Mouse (Mus musculus) retina, adult 2 months (tissue): ENCODE results near the gene Donson.

Experiments used
- DNase-seq: peaks from one replicate; pipeline ENCODE4 v3.0.0-alpha.2; 2012; ENCODE audit warnings: low read depth, low spot score

The Donson gene

GRCm38 (mm10) chr16:91688619-91689334 lies at the start of gene Donson:
Donson (minus strand) TSS chr16:91688770.
- peak; percentile 85 for DNase-seq

GRCm38 (mm10) chr16:91736046-91736816 lies 47.7 kb upstream of the Donson start:
- DNase-seq, result no peak

GRCm38 (mm10) chr16:91734771-91735170 lies 46.2 kb upstream of the Donson start:
- DNase-seq, result no peak

GRCm38 (mm10) chr16:91732816-91733215 lies 44.2 kb upstream of the Donson start:
- DNase-seq, result no peak

- DNase-seq, result no peak
Measured at GRCm38 (mm10) chr16:91730446-91730845, 41.9 kb upstream of the Donson start.

GRCm38 (mm10) chr16:91729821-91730441 lies 41.4 kb upstream of the Donson start:
- DNase-seq, result no peak

- DNase-seq, result peak; percentile 98
Measured at GRCm38 (mm10) chr16:91729066-91729482, 40.5 kb upstream of the Donson start, which contains the start of gene Itsn1. Itsn1 (plus strand) TSS chr16:91729281.

GRCm38 (mm10) chr16:91728123-91729065 lies 39.8 kb upstream of the Donson start, which contains the start of gene Cryzl1:
Cryzl1 (minus strand) TSS chr16:91728975.
- DNase-seq, result peak; percentile 97

- DNase-seq, result no peak
Measured at GRCm38 (mm10) chr16:91727433-91727832, 38.9 kb upstream of the Donson start.

GRCm38 (mm10) chr16:91724247-91724646 lies 35.7 kb upstream of the Donson start:
- no peak for DNase-seq

GRCm38 (mm10) chr16:91717399-91717798 lies 28.8 kb upstream of the Donson start:
- DNase-seq, result no peak

- DNase-seq, result no peak
Measured at GRCm38 (mm10) chr16:91716927-91717349, 28.4 kb upstream of the Donson start.

GRCm38 (mm10) chr16:91710241-91710640 lies 21.7 kb upstream of the Donson start:
- DNase-seq, result no peak

- DNase-seq, result no peak
Measured at GRCm38 (mm10) chr16:91704603-91705340, 16.2 kb upstream of the Donson start.

GRCm38 (mm10) chr16:91702771-91703188 lies 14.2 kb upstream of the Donson start:
- DNase-seq, result no peak

GRCm38 (mm10) chr16:91701908-91702307 lies 13.3 kb upstream of the Donson start:
- DNase-seq, result no peak

- no peak for DNase-seq
Measured at GRCm38 (mm10) chr16:91698995-91699394, 10.4 kb upstream of the Donson start.

GRCm38 (mm10) chr16:91695108-91695755 lies 6.7 kb upstream of the Donson start:
- DNase-seq, result no peak

- peak; percentile 48 for DNase-seq
Measured at GRCm38 (mm10) chr16:91694455-91695084, 6.0 kb upstream of the Donson start.
